Mouse (Mus musculus) megakaryocyte, adult 5-6 weeks (primary cell): ENCODE measurements around the gene Coro2b. TPM values are rescaled to one million over a fixed set of nuclear protein-coding genes. Genes with fewer than 3 reads are reported as not detected.
A peak's percentile ranks its signal among the peaks of the same experiment; 100 is the strongest.

ENCODE experiments used
- ATAC-seq: 2 replicates; pipeline ENCODE4 v1.8.0; 2016; ENCODE audit warnings: mild to moderate bottlenecking, inconsistent platforms; ENCODE audit not compliant: poor library complexity, severe bottlenecking
- total RNA-seq, 2 experiments: library from RNA; stranded (forward) in 1 of 2; stranded (reverse) in 1 of 2; fragments of 153-499, 151-499 nt in 1 of 2; fragments of 221-1000, 200-1000 nt in 1 of 2; gene quantifications; 2 replicates each; pipeline versions ENCODE4 v1.2.3 to v1.2.4; 2015 to 2017

Gene Coro2b
- total RNA-seq, 2 experiments from 2014 or later: 0.11 to 0.22 TPM

DNA sequence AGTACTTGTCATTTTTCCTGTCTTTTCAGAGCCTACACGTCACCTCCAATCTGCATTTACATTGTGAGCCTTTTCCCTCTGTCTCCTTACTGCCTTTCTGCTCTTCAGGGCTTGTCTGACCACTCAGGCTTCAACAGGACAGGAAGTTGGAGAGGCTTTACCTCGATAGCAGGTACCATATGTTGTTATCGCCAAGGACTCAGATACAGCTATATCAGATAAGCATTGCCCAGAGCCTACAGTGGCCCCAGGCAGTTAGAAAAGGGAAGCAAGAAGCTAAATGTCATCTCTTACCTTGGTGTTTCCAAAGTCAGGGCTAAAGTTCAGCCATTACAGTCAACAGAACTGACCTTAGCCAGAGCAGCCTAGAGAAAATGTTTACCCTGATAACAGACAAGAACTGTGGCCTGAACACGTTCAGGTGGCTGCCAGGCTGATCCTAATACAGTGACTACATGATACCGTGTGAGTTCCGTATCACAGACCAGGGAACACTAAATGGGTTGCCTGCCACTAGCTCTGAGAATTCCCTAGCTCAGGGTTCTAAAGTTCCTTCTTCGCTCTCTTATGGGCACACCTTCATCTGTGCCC lies 130.3 kb downstream of the Coro2b start:
- 0 out of 2 replicates have a peak, but pooled peaks have one; percentile 27 for ATAC-seq

DNA sequence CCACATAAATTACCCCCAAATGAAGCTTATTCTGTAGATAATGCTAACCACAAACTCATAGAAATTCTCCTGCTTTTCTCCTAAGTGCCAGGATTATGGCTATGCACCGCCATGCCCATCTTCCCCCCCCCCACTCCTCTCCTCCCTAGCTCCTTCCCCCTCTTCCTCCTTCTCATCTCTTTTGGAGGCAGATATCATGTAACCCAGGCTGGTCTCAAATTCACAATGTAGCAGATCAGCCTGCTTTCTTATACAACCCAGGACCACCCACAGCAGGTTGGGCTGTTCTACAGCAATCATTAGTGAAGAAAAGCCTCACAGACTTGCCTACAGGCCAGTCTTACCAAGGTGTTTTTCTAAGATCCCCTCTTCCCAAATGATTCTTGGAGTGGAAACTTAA lies 135.3 kb downstream of the Coro2b start:
- no peak for ATAC-seq

DNA sequence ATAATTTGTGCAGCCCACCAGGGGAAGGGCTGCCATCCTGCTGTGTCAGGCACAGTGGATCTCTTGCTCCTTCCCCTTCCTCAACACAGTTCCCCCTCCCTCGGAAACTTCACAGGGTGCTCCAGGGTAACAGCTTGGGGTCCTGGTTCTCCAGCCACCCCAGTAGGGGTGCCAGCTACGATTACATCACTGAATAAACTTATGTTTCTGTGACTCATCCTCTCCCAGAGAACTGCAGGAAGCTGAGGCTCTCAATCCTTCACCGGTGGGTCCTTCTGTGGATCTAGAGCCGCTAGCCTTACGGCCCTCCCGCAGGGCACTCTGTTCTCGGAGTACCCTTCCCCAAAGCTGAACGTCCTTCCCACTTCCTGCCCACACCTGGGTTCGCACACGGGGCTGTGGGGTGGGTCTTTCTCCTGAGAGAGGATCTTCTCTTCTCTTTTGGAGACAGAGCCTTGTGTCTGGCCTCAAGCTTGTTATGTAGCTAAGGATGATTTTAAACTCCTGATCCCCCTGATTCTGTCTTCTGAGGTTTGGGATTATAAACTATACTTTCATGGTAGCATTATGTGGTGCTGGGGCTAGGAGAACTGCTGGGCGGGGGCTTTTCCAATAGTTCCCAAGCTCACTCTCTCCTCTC lies 136.2 kb downstream of the Coro2b start:
- no peak for ATAC-seq

DNA sequence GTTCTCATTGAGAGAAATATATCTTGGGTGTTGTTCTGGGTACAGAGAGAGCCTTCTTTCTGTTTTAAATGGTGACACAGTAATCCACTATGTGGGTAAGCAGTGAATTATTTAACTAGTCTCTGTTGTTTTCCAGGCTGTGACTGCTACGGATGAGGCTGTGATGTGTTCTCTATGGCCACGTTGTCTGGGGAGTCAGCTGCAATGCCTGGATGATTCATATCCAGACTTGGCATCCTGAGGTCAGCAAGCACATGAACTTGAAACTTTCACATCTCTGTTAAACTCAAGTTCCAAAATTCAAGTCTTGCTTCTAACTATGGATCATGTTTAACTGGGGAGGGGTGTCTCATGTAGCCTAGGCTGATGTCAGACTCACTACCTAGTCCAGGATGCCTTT lies 142.7 kb downstream of the Coro2b start:
- ATAC-seq: no peak

DNA sequence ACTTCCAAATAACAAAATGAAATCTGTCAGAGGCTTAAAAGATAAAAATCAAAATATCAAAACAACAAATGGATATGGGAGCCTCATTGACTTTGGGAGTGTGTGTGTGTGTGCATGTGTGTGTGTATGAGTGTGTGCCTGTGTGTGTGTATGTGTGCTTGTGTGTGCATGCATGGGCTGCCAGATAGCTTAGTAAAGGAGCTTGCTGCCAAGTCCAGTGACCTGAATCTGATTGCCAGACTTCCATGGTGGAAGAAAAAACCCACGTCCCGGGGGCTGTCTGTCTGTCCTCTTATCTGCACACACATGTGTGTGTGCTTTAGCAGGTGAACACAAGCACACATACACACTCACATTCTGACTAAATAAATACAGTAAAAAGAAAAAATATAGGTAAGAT lies 143.3 kb downstream of the Coro2b start:
- no peak for ATAC-seq

DNA sequence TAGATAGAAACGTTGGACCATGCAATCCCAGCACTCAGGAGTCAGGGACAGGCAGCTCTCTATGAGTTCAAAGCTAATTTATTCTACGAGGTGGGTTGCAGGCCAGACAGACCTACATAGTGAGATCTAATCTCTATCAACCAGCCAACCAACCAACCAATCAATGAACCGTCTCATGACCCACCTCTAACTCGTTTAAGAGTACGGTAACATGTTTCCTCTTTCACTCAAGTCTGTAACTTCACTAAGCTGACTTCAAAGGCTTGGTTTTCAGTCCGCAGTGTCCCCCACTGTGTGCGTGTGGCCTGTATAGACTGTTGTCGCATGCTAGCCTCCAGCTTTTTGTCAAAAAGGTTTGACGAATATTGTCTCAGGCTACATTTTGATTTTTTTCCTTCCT lies 147.1 kb downstream of the Coro2b start:
- ATAC-seq: no peak

DNA sequence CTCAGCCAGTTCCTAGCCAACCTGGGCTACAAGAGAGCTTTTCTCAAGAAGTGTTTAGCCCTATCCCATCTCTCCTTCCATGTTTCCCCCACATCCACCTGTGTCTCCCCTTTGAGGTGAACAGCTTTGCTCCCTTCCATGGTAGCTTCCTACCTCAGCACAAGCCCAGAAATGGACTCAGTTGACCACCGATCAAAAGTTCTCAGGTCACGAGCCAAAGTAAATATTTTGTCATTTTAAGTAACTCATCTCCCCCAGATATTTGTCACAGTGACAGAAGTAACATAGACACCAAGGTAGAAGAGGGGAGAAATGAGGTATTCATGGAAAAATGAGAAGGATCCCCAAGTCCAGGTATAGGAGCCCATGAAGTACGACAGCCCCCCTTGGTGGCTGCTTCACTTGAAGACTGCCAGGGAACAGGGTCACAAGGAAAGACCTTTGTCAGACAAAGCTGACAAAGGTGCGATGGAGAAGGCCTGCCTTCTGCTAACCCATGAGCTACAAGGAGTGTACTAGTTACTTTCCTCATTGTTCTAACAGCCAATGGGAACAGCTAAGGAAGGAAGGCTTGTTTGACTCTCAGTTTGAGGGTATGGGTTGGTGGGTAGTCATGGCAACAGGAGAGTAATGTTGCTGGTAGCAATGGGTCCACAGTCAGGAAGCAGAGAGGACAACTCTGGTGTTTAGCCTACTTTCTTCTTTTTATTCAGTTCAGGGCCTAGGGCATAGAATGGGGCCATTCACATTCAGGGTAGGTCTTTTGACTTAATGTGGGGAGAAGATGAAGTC lies 150.9 kb downstream of the Coro2b start:
- ATAC-seq: no peak

DNA sequence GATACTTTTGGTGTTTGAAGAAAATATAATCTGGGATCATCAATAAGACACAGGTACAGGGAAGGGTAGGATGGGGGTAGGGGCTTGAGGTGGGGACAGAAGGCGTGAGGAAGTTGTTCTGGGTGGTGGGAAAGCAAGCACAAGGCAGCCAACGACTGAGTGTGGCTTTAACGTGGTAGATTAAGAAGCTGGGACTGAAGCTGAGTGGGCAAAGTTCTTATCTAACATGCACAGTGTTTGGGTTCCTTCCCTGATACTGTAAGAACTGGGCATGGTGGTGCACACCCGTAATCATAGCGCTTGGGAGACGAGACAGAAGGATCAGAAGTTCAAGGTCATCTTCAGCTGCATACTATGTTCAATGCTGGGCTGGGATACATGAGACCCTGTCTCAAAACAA lies 151.8 kb downstream of the Coro2b start:
- ATAC-seq: no peak

DNA sequence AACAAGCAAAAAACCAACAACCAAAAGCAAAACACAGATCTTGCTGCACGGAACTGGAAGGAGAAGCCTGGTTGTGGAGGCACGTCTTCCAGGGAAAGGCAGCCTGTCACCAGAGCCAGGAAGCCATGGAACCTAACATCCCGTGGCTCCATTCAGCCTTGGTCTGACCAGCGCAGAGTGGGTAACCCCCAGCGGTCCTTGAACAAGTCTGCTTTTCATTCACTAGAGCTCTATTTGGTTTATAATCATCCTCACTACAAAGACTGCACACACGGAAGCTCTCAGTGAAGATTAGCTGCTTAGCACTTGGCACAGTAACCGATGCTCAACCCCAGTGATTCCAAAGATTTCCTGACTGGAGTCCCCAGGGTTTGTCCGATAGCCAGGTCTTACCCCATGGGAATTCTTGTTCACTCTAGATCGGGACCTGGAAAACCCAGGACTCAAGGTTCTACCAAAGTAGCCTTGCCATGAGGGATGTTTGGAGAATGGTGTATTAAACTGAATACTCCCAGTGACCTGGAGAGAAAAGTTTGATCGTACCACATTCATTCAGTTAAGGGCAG lies 154.2 kb downstream of the Coro2b start:
- no peak for ATAC-seq

DNA sequence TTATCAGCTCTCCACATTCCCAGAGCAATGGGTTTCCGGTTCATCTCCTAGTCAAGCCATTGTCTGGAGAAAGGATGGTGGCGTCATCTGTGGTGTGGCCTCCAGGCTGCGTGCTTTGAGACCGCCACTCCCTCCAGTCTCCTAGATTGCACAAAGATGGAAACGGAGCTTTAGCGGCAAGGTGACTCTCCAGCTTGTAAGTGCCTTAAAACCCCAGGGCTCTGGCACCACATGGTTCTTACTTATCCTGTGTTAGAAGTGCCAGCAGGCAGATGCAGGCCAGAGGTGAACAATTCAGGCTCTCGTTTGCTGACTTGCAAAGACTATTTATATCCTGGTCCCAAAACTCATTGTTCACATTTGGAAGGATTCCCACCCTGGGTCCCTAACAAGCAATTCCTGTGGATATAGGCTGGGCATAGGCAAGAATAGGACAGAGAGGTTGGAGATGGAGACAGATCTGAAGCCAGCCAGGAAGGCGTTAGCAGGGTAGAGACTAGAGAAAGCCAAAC lies 155.4 kb downstream of the Coro2b start:
- ATAC-seq: no peak

DNA sequence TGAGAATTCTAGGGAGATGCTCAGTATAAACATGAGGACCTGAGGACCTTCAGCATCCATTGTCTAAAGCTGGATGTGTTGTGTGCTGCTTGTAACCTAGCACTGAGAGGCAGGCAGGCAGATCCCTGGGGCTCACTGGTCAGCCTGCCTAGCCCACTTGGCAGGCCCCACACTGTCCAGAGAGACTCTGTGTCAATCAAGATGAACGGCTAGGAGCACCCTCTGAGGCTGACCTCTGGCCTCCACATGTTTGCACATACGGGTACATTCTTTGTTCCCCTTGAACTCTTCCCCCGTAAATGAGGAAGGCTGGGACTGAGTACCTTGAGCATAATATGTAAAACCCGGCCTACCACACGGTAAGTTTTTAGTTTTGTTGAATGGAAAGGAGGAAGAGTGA lies 156.5 kb downstream of the Coro2b start:
- ATAC-seq: no peak

DNA sequence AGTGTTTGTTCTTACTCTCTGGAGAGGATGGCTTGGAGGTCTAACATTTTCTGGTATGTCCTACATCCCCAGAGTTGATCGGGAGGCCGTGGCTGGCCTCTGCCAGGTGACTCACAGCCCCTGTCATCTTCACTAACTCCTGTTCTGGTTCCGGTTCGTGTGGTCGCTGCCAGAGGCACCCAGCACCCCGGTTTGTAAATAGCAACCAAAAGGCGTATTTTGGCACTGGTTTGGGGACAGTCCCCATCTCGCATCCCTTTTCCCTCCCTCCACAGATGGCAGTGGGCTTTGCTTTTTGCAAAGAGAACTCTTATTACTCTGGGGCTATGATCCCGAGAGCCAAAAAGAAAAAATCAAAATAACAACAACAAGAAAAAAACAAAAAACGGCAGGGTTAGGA lies 158.9 kb downstream of the Coro2b start:
- ATAC-seq: no peak

DNA sequence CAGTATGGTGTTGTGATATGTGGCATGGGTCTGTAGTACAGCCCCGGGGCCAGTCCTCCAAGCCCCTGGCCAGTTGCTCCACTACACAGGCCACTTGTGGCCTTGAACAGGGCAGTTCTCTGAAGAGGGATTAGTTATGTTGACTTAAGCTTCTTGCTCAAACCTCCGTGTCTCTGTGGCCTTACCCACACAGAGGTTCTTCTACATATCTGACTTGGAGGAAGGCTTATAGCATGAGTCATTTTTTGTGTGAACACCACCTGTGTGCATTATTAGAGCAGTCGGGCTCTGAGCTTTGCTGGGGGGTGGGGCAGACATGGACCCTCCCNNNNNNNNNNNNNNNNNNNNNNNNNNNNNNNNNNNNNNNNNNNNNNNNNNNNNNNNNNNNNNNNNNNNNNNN lies 162.6 kb downstream of the Coro2b start:
- ATAC-seq: peak; percentile 6; the same call in 1 of the 2 replicates

DNA sequence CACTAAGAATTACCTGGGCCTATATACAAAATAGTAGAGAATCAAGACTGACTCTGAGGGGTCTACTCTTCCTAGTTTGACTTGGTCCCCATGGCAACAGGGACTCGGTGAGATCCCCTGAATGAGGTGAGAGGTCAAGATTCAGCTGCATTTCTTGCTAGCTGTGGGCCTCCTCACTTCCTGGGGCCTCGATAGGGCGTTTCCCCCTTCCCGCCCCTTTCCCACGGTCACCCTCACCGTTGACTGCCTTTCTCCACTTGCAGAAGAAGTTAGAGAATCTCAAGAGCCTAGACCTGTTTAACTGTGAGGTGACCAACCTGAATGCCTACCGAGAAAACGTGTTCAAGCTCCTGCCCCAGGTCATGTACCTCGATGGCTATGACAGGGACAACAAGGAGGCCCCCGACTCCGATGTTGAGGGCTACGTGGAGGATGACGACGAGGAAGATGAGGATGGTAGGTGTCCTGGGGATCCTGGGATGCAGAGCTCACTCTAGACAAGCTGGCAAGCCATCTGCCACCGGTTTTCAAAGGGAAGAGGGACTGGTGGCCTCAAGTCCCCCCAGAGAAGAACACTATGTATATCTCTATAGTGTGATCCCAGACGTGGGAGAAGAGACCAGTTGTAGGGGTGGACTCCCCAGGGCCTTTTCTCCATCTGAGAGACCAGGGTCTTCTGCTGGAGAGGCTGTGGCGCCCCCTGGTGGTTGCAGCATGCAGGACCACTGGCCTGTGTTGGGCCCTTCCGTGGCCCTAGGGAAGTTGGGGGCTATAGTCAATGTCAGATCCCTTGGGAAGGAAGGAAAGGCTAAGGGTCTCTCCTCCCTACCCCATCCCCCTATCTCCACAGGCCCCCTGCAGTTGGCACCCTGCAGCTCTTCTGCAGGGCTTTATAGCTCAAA lies 163.4 kb downstream of the Coro2b start:
- peak; percentile 66 for ATAC-seq

DNA sequence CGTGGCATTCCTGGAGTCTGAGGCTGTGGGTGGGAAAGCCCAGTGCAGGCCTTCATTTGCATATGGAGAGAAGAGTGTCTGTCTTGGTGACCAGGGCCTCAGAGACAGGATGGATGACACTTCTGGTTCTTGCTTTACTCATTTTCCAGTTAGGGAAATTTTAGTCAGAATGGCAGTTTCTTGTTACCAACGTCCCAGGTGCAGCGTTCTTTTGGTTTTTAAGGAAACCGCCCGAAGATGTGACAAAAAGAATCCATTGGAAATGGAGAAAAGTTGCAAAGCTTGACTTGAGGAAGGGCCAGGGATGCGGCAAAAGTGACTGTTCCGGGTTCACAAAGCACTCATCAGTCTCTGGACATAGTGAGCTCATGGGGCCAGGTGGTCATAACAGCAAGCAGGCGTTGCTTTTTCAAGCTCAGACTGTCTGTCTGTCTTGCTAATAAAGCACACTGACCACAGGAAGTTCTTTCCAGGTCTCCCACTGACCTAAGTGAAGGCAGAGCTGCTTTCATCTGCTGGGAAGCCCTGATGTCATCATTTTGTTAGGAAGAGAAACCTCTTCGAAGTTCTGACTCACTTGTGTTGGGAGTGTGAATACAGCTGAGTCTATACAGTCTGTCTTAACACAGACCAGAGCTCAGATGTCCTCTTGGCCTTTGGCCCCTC lies 164.2 kb downstream of the Coro2b start:
- no peak for ATAC-seq

DNA sequence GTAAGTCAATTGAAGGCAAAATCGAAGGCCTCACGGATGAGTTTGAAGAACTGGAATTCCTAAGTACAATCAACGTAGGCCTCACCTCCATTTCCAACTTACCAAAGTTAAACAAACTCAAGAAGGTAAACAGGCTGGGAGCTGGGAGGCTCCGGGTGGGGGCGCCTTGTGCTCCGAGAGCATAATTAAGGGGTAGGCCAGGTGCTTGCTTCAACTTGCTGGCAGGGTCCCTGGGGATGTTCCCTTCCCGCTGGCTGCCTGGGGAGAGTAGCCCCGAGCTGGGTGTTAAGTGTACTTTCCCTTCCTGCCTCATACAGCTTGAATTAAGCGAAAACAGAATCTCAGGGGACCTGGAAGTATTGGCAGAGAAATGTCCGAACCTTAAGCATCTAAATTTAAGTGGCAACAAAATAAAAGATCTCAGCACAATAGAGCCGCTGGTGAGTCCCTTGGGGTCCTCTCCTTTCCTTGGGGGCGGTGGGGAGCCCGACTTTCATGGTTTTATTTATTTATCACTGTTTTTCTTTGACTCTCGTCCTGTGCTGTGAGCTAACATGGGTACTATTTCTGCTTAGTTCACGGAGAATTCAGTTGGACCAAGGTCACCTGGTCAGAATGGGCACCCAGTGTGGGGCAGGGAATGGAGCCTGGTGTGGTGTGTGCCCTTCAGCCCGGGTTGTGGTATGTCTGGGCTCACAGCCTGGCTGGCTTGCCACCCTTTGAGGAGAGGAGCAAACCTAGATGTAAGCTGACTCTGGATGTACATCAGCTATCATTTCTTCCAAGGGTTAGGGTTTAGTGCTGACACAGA lies 164.9 kb downstream of the Coro2b start:
- no peak for ATAC-seq

DNA sequence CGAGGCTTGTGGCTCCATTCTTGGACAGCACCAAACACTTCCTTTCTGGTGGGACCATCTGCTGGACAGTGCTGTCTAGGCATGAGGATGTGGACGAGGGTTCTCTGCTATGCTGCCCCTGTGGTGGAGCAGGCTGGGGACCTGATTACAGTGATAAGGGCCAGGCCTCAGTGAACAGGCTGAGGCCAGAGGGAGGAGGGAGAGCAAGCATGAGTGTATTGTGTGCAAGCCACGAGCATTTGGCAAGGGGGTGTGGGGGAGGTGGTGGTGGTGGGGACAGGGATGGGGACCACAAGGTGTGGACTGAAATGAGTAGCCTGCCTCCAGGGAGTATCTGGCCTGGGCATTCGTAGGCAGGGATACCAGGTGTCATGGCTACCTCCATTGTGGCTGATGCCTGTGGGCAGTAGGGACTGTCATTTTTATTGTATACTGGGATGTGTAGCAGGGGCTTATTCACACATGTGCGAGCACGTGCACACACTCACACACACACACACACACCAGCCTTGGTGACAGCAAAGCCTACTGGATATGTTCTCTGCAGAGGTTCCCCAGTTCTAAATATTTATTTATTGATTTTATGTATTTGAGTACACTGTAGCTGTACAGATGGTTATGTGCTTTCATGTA lies 166.1 kb downstream of the Coro2b start:
- ATAC-seq: no peak

DNA sequence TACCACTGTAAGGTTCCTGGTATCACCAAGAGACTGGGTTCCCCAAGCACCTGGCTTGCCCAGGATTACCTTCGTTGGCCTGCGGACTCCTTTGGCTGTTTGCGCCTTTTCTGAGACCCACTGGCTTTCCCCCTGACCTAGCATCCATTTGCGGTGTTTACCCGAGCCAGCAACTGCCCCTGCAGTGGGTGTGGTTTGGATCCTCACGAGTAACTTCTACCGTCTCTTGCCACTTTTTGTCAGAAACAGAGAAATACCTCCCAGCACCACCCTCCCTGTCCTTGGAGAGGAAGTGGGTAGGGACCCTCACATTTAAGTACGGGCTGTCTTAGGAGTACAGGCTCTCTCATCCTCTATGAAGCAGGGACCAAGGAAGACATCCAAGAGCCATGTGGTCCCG lies 166.7 kb downstream of the Coro2b start:
- ATAC-seq: no peak
